ENCODE assay signal across 10 mouse cellular contexts in the genomic region with DNA sequence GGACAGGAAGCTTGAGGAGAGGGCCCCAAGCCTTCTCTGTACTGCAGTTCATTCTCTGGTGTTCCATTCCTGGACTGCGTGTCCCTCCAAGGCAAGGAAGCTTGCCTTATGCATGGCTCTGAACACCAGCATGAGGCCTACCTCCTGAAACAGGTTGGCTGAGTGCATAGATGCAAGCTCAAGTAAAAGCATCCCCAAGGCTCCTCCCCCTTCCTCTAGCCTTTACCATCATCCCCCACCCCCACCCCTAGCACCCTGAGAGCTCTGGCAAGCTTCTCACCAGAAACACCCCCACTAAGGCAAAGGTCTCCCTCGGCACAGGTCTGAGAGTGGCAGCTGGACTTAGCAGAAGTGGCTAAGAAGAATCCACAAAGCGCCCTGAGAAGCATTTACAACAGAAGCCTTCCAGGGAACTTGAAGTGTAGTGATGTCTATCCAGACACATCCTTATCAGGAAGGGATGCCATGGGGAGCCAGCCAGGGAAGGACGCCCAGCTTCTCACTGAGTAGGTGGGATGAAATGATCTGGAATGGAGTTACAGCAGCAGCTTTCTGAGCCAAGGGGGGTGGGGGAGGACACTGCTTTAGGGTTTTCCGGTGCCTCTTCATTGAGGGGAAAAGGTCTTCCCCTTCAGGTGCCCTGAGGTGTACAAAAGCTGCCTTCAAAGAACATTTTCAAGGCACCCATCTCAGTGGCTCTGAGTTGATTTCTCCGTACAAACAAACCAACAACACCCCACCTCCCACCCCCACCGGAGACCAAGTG.
A peak's percentile ranks its signal among the peaks of the same experiment; 100 is the strongest.
DNase-seq lines count a peak whose midpoint lies in the region; ATAC-seq and TF ChIP-seq lines count a peak whose summit lies in the region.
"Had no signal": no experiment of that assay in that cellular context is flagged by ENCODE, and none has a peak within 500 bp of the region (broad histone marks: within the 10 kb centered on the region; RNA-seq: fewer than 3 reads in every experiment).

No protein-coding gene starts in this region.

- no peak overlapping the region for H3K9ac ChIP-seq in heart, embryonic 12.5 days
- no peak overlapping the region for H3K9ac ChIP-seq in hindbrain, postnatal 0 days (replicated peaks; ENCODE audit: low read length)

- H3K36me3 ChIP-seq in heart, embryonic 12.5 days, result peaks cover 8% of the 10 kb centered on the region; the same call in 1 of the 2 replicates
- H3K36me3 ChIP-seq in hindbrain, postnatal 0 days (ENCODE audit: insufficient read depth, low read length), result no peaks in the 10 kb centered on the region

- H3K4me1 ChIP-seq in heart, embryonic 12.5 days (replicated peaks), result peaks cover 73% of the 10 kb centered on the region
- H3K4me1 ChIP-seq in hindbrain, postnatal 0 days (ENCODE audit: insufficient read depth, low read length), result peaks cover 37% of the 10 kb centered on the region

- no peak for ATAC-seq in heart, embryonic 12.5 days (ENCODE audit: insufficient number of reproducible peaks, low FRiP score)
- ATAC-seq in hindbrain, postnatal 0 days, result no peak

- H3K27me3 ChIP-seq in heart, embryonic 12.5 days (replicated peaks), result no peaks in the 10 kb centered on the region
- no peaks in the 10 kb centered on the region for H3K27me3 ChIP-seq in hindbrain, postnatal 0 days (ENCODE audit: insufficient read depth, low read length)

- WGBS in heart, embryonic 12.5 days, result 47% methylated on average over 7 of the region's 7 CpGs
- WGBS in hindbrain, postnatal 0 days, result 51% methylated on average over 7 of the region's 7 CpGs

- H3K9me3 ChIP-seq in heart, embryonic 12.5 days (replicated peaks), result no peaks in the 10 kb centered on the region
- H3K9me3 ChIP-seq in hindbrain, postnatal 0 days (ENCODE audit: low read length), result no peaks in the 10 kb centered on the region

- peak overlapping the region; percentile 56 for H3K27ac ChIP-seq in heart, embryonic 12.5 days (ENCODE audit: poor library complexity, severe bottlenecking)
- peak overlapping the region; percentile 45 for H3K27ac ChIP-seq in hindbrain, postnatal 0 days

- no peak overlapping the region for H3K4me2 ChIP-seq in heart, embryonic 12.5 days
- no peak overlapping the region for H3K4me2 ChIP-seq in hindbrain, postnatal 0 days (ENCODE audit: low read depth, low read length)

- TF ChIP-seq CTCF in hindbrain, postnatal 0 days (IDR thresholded peaks at IDR 0.05; ENCODE audit: low read depth), result no peak

- no peak overlapping the region for H3K4me3 ChIP-seq in heart, embryonic 12.5 days
- no peak overlapping the region for H3K4me3 ChIP-seq in hindbrain, postnatal 0 days (ENCODE audit: low read length)
- H3K4me3 ChIP-seq: erythroblast, embryonic 14.5 days had no signal

- DNase-seq in heart, adult 9 months (ENCODE audit: low spot score in 2 of 2), result no peak
- DNase-seq in right cerebral cortex, postnatal 10 days (ENCODE audit: low spot score in 2 of 2), result peak; percentile 56 to 58
- no peak for DNase-seq in right cerebral cortex, postnatal 25 days
- no peak for DNase-seq in hindbrain, postnatal 0 days (ENCODE audit: low spot score)
- peak; percentile 60 for DNase-seq in thymus, postnatal 25 days
- no peak for DNase-seq in cerebellum, postnatal 36 days
- DNase-seq in retina, embryonic 14.5 days (ENCODE audit: low spot score), result no peak
- DNase-seq: kidney, postnatal 25 days had no signal

Comparison
In these comparisons a context has a peak if more than half of its experiments do, and no peak if none do; other contexts are left out.
1. DNase-seq: peak in right cerebral cortex, postnatal 10 days (2 of 2) and thymus, postnatal 25 days (single experiment); none in heart, adult 9 months (0 of 2), right cerebral cortex, postnatal 25 days (single experiment), hindbrain, postnatal 0 days (single experiment), cerebellum, postnatal 36 days (0 of 2) and retina, embryonic 14.5 days (single experiment).